Mouse (Mus musculus) CH12.LX (cell line): ENCODE results near the gene Lrp10.

Experiments
- HCFC1 ChIP-seq: IDR thresholded peaks from 2 replicates; pipeline ENCODE4 v1.6.1; 2012; ENCODE audit warnings: low read depth, mild to moderate bottlenecking, inconsistent platforms, low read length, improper control_type of control experiment
- JUND ChIP-seq: conservative IDR thresholded peaks from 2 replicates; pipeline ENCODE4 v1.6.1; 2011; ENCODE audit warnings: low read depth, low read length, improper control_type of control experiment
- KAT2A ChIP-seq: IDR thresholded peaks from 2 replicates; pipeline ENCODE4 v1.6.1; 2012; ENCODE audit warnings: low read length, improper control_type of control experiment, inconsistent platforms; ENCODE audit not compliant: insufficient replicate concordance
- MYC ChIP-seq: IDR thresholded peaks from 2 replicates; pipeline ENCODE4 v1.6.1; 2011; ENCODE audit warnings: low read depth, mild to moderate bottlenecking, improper control_type of control experiment, low read length
- POLR2A ChIP-seq: IDR thresholded peaks from 2 replicates; pipeline ENCODE4 v1.6.1; 2011; ENCODE audit warnings: low read depth, mild to moderate bottlenecking, improper control_type of control experiment, low read length
- TCF12 ChIP-seq: IDR thresholded peaks from 2 replicates; pipeline ENCODE4 v1.6.1; 2014; ENCODE audit warnings: low read depth, mild to moderate bottlenecking, inconsistent platforms, low read length, improper control_type of control experiment

GRCm38 (mm10) chr14:54445476-54445875 is 18.5 kb upstream of the Lrp10 start:
- TF ChIP-seq KAT2A, result no peak
- TF ChIP-seq TCF12, result no peak
- no peak for TF ChIP-seq JUND
- TF ChIP-seq HCFC1, result no peak
- no peak for TF ChIP-seq POLR2A
- no peak for TF ChIP-seq MYC
